Mouse (Mus musculus) ES-E14 (cell line): ENCODE results near the gene Olfr826. TPM values are rescaled to one million over a fixed set of nuclear protein-coding genes. Genes with fewer than 3 reads are reported as not detected.
"Not testable (repeated sequence)": the region's sequence is repeated elsewhere in the genome, so short reads cannot be mapped to it uniquely, and the experiment has no call there.

ENCODE experiments used
- DNase-seq: peaks from one replicate; pipeline ENCODE4 v3.0.0-alpha.2; 2013; ENCODE audit warnings: low read depth, low spot score
- H3K27ac ChIP-seq: 2 replicates; pipeline ENCODE4 v1.5.1; 2012; ENCODE audit warnings: low read depth, mild to moderate bottlenecking, low read length, moderate library complexity, mixed read lengths; ENCODE audit not compliant: poor library complexity, insufficient read depth, severe bottlenecking
- H3K36me3 ChIP-seq: 2 replicates; pipeline ENCODE4 v1.6.1; 2012; ENCODE audit warnings: mild to moderate bottlenecking, low read length, moderate library complexity, mixed read lengths; ENCODE audit not compliant: control insufficient read depth, poor library complexity, insufficient read depth, severe bottlenecking
- H3K4me1 ChIP-seq, 2 experiments: fragments of 150-350 bp in 1 of 2; sonication (generic) in 1 of 2; 2 replicates each; pipeline ENCODE4 v1.6.1; 2012; ENCODE audit warnings: low read length in 2 of 2, mild to moderate bottlenecking in 1 of 2, mixed read lengths in 1 of 2; ENCODE audit not compliant: control insufficient read depth in 2 of 2, insufficient read depth in 2 of 2, poor library complexity in 1 of 2
- H3K4me3 ChIP-seq, 2 experiments: fragments of 150-350 bp in 1 of 2; sonication (generic) in 1 of 2; 2 replicates each; pipeline ENCODE4 v1.5.1; 2012; ENCODE audit warnings: low read length in 2 of 2, low read depth in 1 of 2, mild to moderate bottlenecking in 1 of 2, mixed read lengths in 1 of 2; ENCODE audit not compliant: insufficient read depth in 1 of 2, poor library complexity in 1 of 2, severe bottlenecking in 1 of 2
- H3K9ac ChIP-seq: 2 replicates; pipeline ENCODE4 v1.6.1; 2012; ENCODE audit warnings: low read depth, mild to moderate bottlenecking, low read length, mixed read lengths; ENCODE audit not compliant: poor library complexity, insufficient read depth, severe bottlenecking
- H3K9me3 ChIP-seq: fragments of 150-350 bp; sonication (generic); 2 replicates; pipeline ENCODE4 v1.6.1; 2012; ENCODE audit warnings: low read depth, mild to moderate bottlenecking, low read length; ENCODE audit not compliant: control insufficient read depth, insufficient read depth
- CHD2 ChIP-seq: IDR thresholded peaks from 2 replicates; pipeline ENCODE4 v1.6.1; 2014; ENCODE audit warnings: mild to moderate bottlenecking, low read depth, low read length, inconsistent platforms
- HCFC1 ChIP-seq: IDR thresholded peaks from 2 replicates; pipeline ENCODE4 v1.6.1; 2012; ENCODE audit warnings: low read length, inconsistent platforms, borderline replicate concordance; ENCODE audit not compliant: insufficient read depth
- MAFK ChIP-seq: IDR thresholded peaks from 2 replicates; pipeline ENCODE4 v1.6.1; 2014; ENCODE audit warnings: mild to moderate bottlenecking, low read depth, low read length, inconsistent platforms; ENCODE audit not compliant: insufficient read depth
- ZC3H11A ChIP-seq: IDR thresholded peaks from 2 replicates; pipeline ENCODE4 v1.6.1; 2012; ENCODE audit warnings: low read depth, mild to moderate bottlenecking, inconsistent platforms, low read length, borderline replicate concordance
- ZNF384 ChIP-seq: IDR thresholded peaks from 2 replicates; pipeline ENCODE4 v1.6.1; 2012; ENCODE audit warnings: low read depth, low read length, inconsistent platforms
- in situ Hi-C, 2 experiments: fragments of 600-800 bp; cut with MboI; formaldehyde crosslinking; loops; one replicate each; pipeline ENCODE4 v1.15.1; 2025; ENCODE audit warnings: low sequenced_read_pairs in 2 of 2, inconsistent platforms in 1 of 2; ENCODE audit not compliant: unreplicated experiment in 2 of 2
- total RNA-seq: library from RNA; depleted of rRNA; stranded (reverse); fragments of 300-350 nt; gene quantifications from 2 replicates; pipeline ENCODE4 v1.2.3, GENCODE M21; 2012

The Olfr826 gene
- total RNA-seq, 1 experiment, result not detected

DNA sequence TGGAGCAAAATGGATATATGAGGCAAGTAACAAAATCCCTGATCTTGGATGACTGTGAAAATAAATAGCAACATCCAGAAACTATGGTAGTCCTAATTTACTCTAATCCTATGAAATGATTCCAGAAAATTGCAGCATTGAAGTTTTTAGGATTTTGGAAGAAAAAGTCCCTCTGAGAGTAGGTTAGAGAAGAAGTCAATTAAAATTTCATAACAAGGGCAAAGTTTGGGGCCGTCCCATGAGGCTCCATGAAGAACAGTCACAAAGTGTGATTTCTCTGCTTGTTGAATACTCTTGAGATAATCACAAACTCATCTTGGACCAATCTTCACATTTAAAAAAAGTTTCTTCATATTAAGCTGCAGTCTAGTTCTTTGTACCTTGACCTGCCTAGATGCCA lies 30.3 kb upstream of the Olfr826 start, which contains the start of gene Olfr827:
Olfr827 (minus strand) TSS at position 101 of the 400 bp plus-strand sequence.
- in situ Hi-C loops, result no loop called here
- H3K4me1 ChIP-seq, result no peaks in the 10 kb centered on the region
- TF ChIP-seq ZC3H11A, result no peak
- TF ChIP-seq MAFK, result no peak
- no peak for TF ChIP-seq CHD2
- TF ChIP-seq ZNF384, result no peak
- TF ChIP-seq HCFC1, result no peak

DNA sequence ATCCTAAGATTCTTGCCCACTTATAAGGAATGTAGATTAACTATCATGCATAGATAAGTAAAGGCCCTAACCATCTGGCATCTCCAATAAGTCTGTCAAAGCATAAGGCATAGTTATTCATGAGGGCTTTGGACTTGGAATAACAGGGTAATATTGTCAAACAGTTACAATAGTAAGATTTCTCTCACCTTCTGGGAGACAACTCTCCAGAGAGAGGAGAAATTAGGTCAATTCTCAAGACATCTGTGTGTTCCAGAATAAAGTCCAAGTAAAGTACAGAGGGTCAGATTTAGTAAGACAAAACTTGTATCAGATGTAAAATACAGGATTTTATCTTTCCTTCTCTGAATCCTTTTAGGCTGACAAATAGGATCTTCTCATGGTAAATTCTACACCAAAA lies 17.3 kb downstream of the Olfr826 start, which contains the start of gene Olfr825:
Olfr825 (minus strand) TSS at position 101 of the 400 bp plus-strand sequence.
- Histone ChIP-seq H3K36me3 (no peaks in the 10 kb centered on the region), H3K9me3 (no peaks in the 10 kb centered on the region), H3K4me3 (no peak within 1 kb of the TSS), H3K9ac (no peak within 1 kb of the TSS), H3K27ac (no peak within 1 kb of the TSS), H3K4me1 (no peaks in the 10 kb centered on the region)
- in situ Hi-C loops, result no loop called here
- no peak for DNase-seq
- TF ChIP-seq ZNF384 (no peak), CHD2 (no peak), MAFK (no peak)

More for the DNA sequence above, 30.3 kb upstream of the Olfr826 start, which contains the start of gene Olfr827:
- Histone ChIP-seq H3K9me3 (no peaks in the 10 kb centered on the region), H3K36me3 (no peaks in the 10 kb centered on the region), H3K9ac (no peak within 1 kb of the TSS), H3K4me3 (no peak within 1 kb of the TSS), H3K27ac (no peak within 1 kb of the TSS)
- DNase-seq, result no peak

DNA sequence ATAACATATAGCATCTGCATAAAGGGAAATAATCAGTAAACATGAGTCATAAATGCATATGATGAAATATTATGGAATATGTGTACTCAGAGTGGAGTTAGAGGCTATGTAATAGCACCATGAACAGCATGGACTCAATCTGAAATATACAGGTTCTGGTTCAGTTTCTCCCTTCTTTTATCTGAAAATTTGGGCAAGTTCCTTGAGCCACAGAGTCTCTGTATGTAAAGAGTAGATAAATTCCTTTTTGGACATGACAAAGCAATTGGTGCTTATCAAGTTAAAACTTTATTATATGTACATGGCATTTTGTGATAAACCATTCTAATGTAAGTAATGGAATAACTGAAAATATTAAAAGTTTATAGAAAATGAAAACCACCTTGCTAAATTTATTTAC lies 18.8 kb downstream of the Olfr826 start:
- TF ChIP-seq ZNF384 (no peak), CHD2 (no peak), ZC3H11A (no peak), MAFK (no peak), HCFC1 (no peak)
- H3K27ac ChIP-seq, result no peak overlapping the region
- no peaks in the 10 kb centered on the region for H3K4me1 ChIP-seq
- no peaks in the 10 kb centered on the region for H3K36me3 ChIP-seq
- no peaks in the 10 kb centered on the region for H3K9me3 ChIP-seq
- DNase-seq, result no peak
- no peak overlapping the region for H3K9ac ChIP-seq
- no peak overlapping the region for H3K4me3 ChIP-seq
- in situ Hi-C loops, result no loop called here

DNA sequence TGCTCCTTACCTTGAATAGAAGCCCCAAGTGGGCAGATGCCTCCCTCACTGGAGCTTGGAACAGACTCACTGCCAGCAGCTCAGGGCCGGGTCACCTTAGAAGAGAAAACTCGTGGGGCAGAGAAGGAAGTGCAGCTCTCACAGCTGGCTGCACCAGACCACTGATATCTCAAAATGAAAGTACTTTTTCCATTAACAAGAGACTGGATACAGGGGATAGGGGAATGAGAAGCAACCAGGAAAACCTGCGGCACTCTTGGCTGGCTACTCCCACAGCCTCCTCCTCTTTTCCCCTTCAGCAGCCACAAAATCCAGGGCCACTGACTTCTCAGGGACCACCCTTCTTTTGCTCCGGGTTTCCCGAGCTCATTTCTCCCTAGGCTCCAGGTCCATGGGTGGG lies 39.9 kb downstream of the Olfr826 start:
- no peak overlapping the region for H3K9ac ChIP-seq
- DNase-seq, result no peak
- no peak for TF ChIP-seq ZC3H11A
- TF ChIP-seq ZNF384, result no peak
- no peak for TF ChIP-seq CHD2
- TF ChIP-seq HCFC1, result no peak
- no peak for TF ChIP-seq MAFK
- no peaks in the 10 kb centered on the region for H3K36me3 ChIP-seq
- in situ Hi-C loops, result no loop called here
- H3K4me1 ChIP-seq, result no peaks in the 10 kb centered on the region
- no peak overlapping the region for H3K27ac ChIP-seq
- no peak overlapping the region for H3K4me3 ChIP-seq
- H3K9me3 ChIP-seq, result no peaks in the 10 kb centered on the region

DNA sequence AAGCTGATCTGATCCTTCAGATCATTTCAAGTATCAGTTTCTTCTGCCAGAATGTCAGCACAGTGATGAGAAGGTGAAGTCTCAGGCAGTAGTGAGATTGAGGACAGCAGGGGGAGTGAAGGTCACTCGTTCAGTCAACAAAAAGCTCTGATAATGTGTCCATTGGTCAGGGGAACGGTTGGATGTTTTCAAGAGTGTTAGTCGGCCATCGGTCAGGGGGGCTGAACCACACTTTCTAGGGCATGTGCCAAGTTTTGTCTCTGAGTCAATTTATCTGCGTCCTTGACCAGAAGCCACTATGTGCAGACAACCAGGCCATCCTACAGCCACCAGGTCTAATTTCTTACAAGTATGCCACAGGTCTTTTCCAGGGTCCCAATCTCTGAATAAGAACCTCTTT lies 41.5 kb downstream of the Olfr826 start:
- DNase-seq, in situ Hi-C loops, H3K9ac ChIP-seq, H3K27ac ChIP-seq, H3K4me3 ChIP-seq, H3K4me1 ChIP-seq, H3K9me3 ChIP-seq, H3K36me3 ChIP-seq: not testable (repeated sequence)
